Comparison of ENCODE assay signal across 7 mouse cellular contexts in genomic region chr5:114796299-114797012, GRCm38 (mm10). TPM values are rescaled to one million over a fixed set of nuclear protein-coding genes. Genes with fewer than 3 reads are reported as not detected.
DNase-seq lines count a peak whose midpoint lies in the region; ATAC-seq and TF ChIP-seq lines count a peak whose summit lies in the region.

No protein-coding gene starts in this region.

- peak overlapping the region; percentile 39 for H3K4me3 ChIP-seq in left cerebral cortex, adult 2 months
- peak overlapping the region; percentile 26 for H3K4me3 ChIP-seq in hindbrain, embryonic 15.5 days
- H3K4me3 ChIP-seq in midbrain, embryonic 13.5 days (replicated peaks): peak overlapping the region; percentile 38

- H3K4me2 ChIP-seq in hindbrain, embryonic 15.5 days: peak overlapping the region; percentile 58
- peak overlapping the region; percentile 67 for H3K4me2 ChIP-seq in midbrain, embryonic 13.5 days (replicated peaks)

- 7% methylated on average over 40 of the region's 40 CpGs for WGBS in hindbrain, embryonic 15.5 days
- 5% methylated on average over 40 of the region's 40 CpGs for WGBS in midbrain, embryonic 13.5 days

- TF ChIP-seq CTCF in left cerebral cortex, adult 2 months (IDR thresholded peaks at IDR 0.05): no peak

- peaks cover 25% of the 10 kb centered on the region for H3K4me1 ChIP-seq in hindbrain, embryonic 15.5 days (replicated peaks)
- peaks cover 35% of the 10 kb centered on the region for H3K4me1 ChIP-seq in midbrain, embryonic 13.5 days (replicated peaks)

- H3K9me3 ChIP-seq in hindbrain, embryonic 15.5 days: no peaks in the 10 kb centered on the region
- no peaks in the 10 kb centered on the region for H3K9me3 ChIP-seq in midbrain, embryonic 13.5 days

- H3K9ac ChIP-seq in hindbrain, embryonic 15.5 days: 0 out of 2 replicates have a peak overlapping the region, but pooled peaks have one; percentile 22
- peak overlapping the region; percentile 60 for H3K9ac ChIP-seq in midbrain, embryonic 13.5 days (replicated peaks)

- intact Hi-C loops in left cerebral cortex, adult 2 months (cut with DNase I): no loop called here

- H3K27me3 ChIP-seq in hindbrain, embryonic 15.5 days: no peaks in the 10 kb centered on the region
- no peaks in the 10 kb centered on the region for H3K27me3 ChIP-seq in midbrain, embryonic 13.5 days

- H3K27ac ChIP-seq in left cerebral cortex, adult 2 months: peak overlapping the region; percentile 36; the same call in 1 of the 2 replicates
- peak overlapping the region; percentile 74 for H3K27ac ChIP-seq in hindbrain, embryonic 15.5 days (replicated peaks)
- peak overlapping the region; percentile 80 for H3K27ac ChIP-seq in midbrain, embryonic 13.5 days

- peak in 1 of 2 experiments; percentile 28 for DNase-seq in left cerebral cortex, adult 2 months (ENCODE audit: extremely low spot score in 1 of 2, low spot score in 2 of 2)
- DNase-seq in left cerebral cortex, adult 8-10 months (ENCODE audit: low spot score in 2 of 2): no peak
- DNase-seq in cerebellum, postnatal 25 days: peak; percentile 63 to 66
- DNase-seq in layer of hippocampus, adult 9-11 months: no peak

- peaks cover 62% of the 10 kb centered on the region for H3K36me3 ChIP-seq in hindbrain, embryonic 15.5 days
- peaks cover 69% of the 10 kb centered on the region for H3K36me3 ChIP-seq in midbrain, embryonic 13.5 days

- peak; percentile 44; the same call in 1 of the 2 replicates for ATAC-seq in hindbrain, embryonic 15.5 days (ENCODE audit: low FRiP score, low read depth)
- ATAC-seq in midbrain, embryonic 13.5 days: peak; percentile 83
- ATAC-seq in activated CD4-positive, CD25-positive, alpha-beta regulatory T cell, adult 4 months: no peak

RNA-seq across cellular contexts. Expression of gene Git2, which starts 21.1 kb away (rescaled TPM):
- 10 to 100 TPM; 42.7 to 43.7 TPM for total RNA-seq in left cerebral cortex, adult 2 months (2021)
- total RNA-seq in left cerebral cortex, adult 8-10 months (2022): 10 to 100 TPM; 50.4 to 53.8 (median 52.0) TPM
- 51.2 and 52.8 TPM in 2 replicates for polyA plus RNA-seq in hindbrain, embryonic 15.5 days (2015; fragmentation: Nextera tagmentation; extraction: Ambion mirVana)
- 41.5 and 49.8 TPM in 2 replicates for polyA plus RNA-seq in midbrain, embryonic 13.5 days (2015; fragmentation: Nextera tagmentation; extraction: Ambion mirVana)
- polyA plus RNA-seq in activated CD4-positive, CD25-positive, alpha-beta regulatory T cell, adult 4 months (2017; shearing (Covaris generic)): 100 to 1,000 TPM; 126 to 150 TPM

RNA-seq across cellular contexts. Expression of gene Ankrd13a, which starts 22.0 kb away (rescaled TPM):
- 10 to 100 TPM; 31.0 to 38.8 TPM for total RNA-seq in left cerebral cortex, adult 2 months (2021)
- 10 to 100 TPM; 39.5 to 52.2 (median 45.9) TPM for total RNA-seq in left cerebral cortex, adult 8-10 months (2022)
- polyA plus RNA-seq in hindbrain, embryonic 15.5 days (2015; fragmentation: Nextera tagmentation; extraction: Ambion mirVana): 35.8 and 36.2 TPM in 2 replicates
- 34.9 and 48.3 TPM in 2 replicates for polyA plus RNA-seq in midbrain, embryonic 13.5 days (2015; fragmentation: Nextera tagmentation; extraction: Ambion mirVana)
- 10 to 100 TPM; 22.2 to 22.8 TPM for polyA plus RNA-seq in activated CD4-positive, CD25-positive, alpha-beta regulatory T cell, adult 4 months (2017; shearing (Covaris generic))

RNA-seq across cellular contexts. Expression of gene 1500011B03Rik, which starts 26.8 kb away (rescaled TPM):
- 100 to 1,000 TPM; 144 to 161 TPM for total RNA-seq in left cerebral cortex, adult 2 months (2021)
- total RNA-seq in left cerebral cortex, adult 8-10 months (2022): 100 to 1,000 TPM; 142 to 159 (median 153) TPM
- polyA plus RNA-seq in hindbrain, embryonic 15.5 days (2015; fragmentation: Nextera tagmentation; extraction: Ambion mirVana): 266 and 286 TPM in 2 replicates
- 225 and 235 TPM in 2 replicates for polyA plus RNA-seq in midbrain, embryonic 13.5 days (2015; fragmentation: Nextera tagmentation; extraction: Ambion mirVana)
- 10 to 100 TPM; 52.5 to 64.1 TPM for polyA plus RNA-seq in activated CD4-positive, CD25-positive, alpha-beta regulatory T cell, adult 4 months (2017; shearing (Covaris generic))

RNA-seq across cellular contexts. Expression of gene 4930519G04Rik, which starts 57.0 kb away (rescaled TPM):
- total RNA-seq in left cerebral cortex, adult 2 months (2021): not detected
- total RNA-seq in left cerebral cortex, adult 8-10 months (2022): not detected
- not detected in 2 replicates for polyA plus RNA-seq in hindbrain, embryonic 15.5 days (2015; fragmentation: Nextera tagmentation; extraction: Ambion mirVana)
- polyA plus RNA-seq in midbrain, embryonic 13.5 days (2015; fragmentation: Nextera tagmentation; extraction: Ambion mirVana): not detected in 2 replicates
- polyA plus RNA-seq in activated CD4-positive, CD25-positive, alpha-beta regulatory T cell, adult 4 months (2017; shearing (Covaris generic)): not detected

Comparison
In these comparisons a context has a peak if more than half of its experiments do, and no peak if none do; other contexts are left out.
1. DNase-seq: peak in cerebellum, postnatal 25 days (2 of 2); none in left cerebral cortex, adult 8-10 months (0 of 2) and layer of hippocampus, adult 9-11 months (single experiment).
2. Peak in every context shown above with its lines, with median percentiles within 50 percentile points of each other: H3K27ac ChIP-seq and H3K4me3 ChIP-seq.